Mouse (Mus musculus) left cerebral cortex, postnatal 36 days (tissue): Measurements from ENCODE around the gene Tbrg4. TPM values are rescaled to one million over a fixed set of nuclear protein-coding genes. Genes with fewer than 3 reads are reported as not detected.
"Not testable (repeated sequence)": the region's sequence is repeated elsewhere in the genome, so short reads cannot be mapped to it uniquely, and the experiment has no call there.

Source experiments
- DNase-seq, 2 experiments: peaks; one replicate each; pipeline ENCODE4 v3.0.0; 2021 to 2022; ENCODE audit warnings: low spot score in 2 of 2, mixed read lengths in 1 of 2
- intact Hi-C: fragments of 180-260 bp; cut with DNase I; formaldehyde crosslinking; loops from one replicate; pipeline ENCODE4 v1.15.1; 2025
- total RNA-seq, 2 experiments: library from RNA; stranded (reverse); gene quantifications; 2 replicates each; pipeline ENCODE4 v1.2.3; 2021

Gene Tbrg4
- 10 to 100 TPM; 48.3 to 58.7 TPM for total RNA-seq

GRCm38 (mm10) chr11:6625478-6626387 is at the start of gene Tbrg4:
Gene Tbrg4, minus strand, starts transcription at chr11:6626067.
- intact Hi-C loops, result loop anchor here (2.0 to 5.0 kb wide), 2 partner anchors 21 to 153 kb away; no protein-coding TSS in a partner anchor

GRCm38 (mm10) chr11:6675402-6675801 is 49.5 kb upstream of the Tbrg4 start:
- DNase-seq, result no peak
- intact Hi-C loops, result no loop called here

More at GRCm38 (mm10) chr11:6625478-6626387, at the start of gene Tbrg4:
- peak; percentile 95 to 96 for DNase-seq

- intact Hi-C loops, result no loop called here
- no peak for DNase-seq
These were observed 48.8 kb upstream of the Tbrg4 start for GRCm38 (mm10) chr11:6674701-6675100.

GRCm38 (mm10) chr11:6670826-6671225 is 45.0 kb upstream of the Tbrg4 start:
- DNase-seq, result no peak
- intact Hi-C loops, result no loop called here

- intact Hi-C loops, result no loop called here
These were observed 44.2 kb upstream of the Tbrg4 start for GRCm38 (mm10) chr11:6670044-6670443.

GRCm38 (mm10) chr11:6669041-6669440 is 43.2 kb upstream of the Tbrg4 start:
- DNase-seq, result no peak
- intact Hi-C loops, result no loop called here

More at GRCm38 (mm10) chr11:6670044-6670443, 44.2 kb upstream of the Tbrg4 start:
- DNase-seq, result no peak

GRCm38 (mm10) chr11:6666634-6667033 is 40.8 kb upstream of the Tbrg4 start:
- DNase-seq, result no peak
- intact Hi-C loops, result no loop called here

- DNase-seq, result no peak
- intact Hi-C loops, result no loop called here
These were observed 35.3 kb upstream of the Tbrg4 start for GRCm38 (mm10) chr11:6661206-6661605.

GRCm38 (mm10) chr11:6658271-6658670 is 32.4 kb upstream of the Tbrg4 start, which contains the start of gene Ramp3:
Gene Ramp3, plus strand, starts transcription at chr11:6658521.
- intact Hi-C loops, result loop anchor here (5.0 to 10.0 kb wide), 4 partner anchors 504 to 1747 kb away; partner anchors contain the start of gene Igfbp1
- DNase-seq, result peak in 1 of 2 experiments; percentile 26

- intact Hi-C loops, result loop anchor here (1.0 to 10.0 kb wide), 6 partner anchors 114 to 1750 kb away; partner anchors contain the start of gene Igfbp1
- DNase-seq, result peak; percentile 62 to 81
These were observed 29.0 kb upstream of the Tbrg4 start for GRCm38 (mm10) chr11:6654903-6655302.

GRCm38 (mm10) chr11:6652978-6653377 is 27.1 kb upstream of the Tbrg4 start:
- not testable (repeated sequence) for DNase-seq
- intact Hi-C loops, result loop anchor here (10.0 kb wide), 2 partner anchors 1652 to 1752 kb away; no protein-coding TSS in a partner anchor

GRCm38 (mm10) chr11:6650519-6650918 is 24.7 kb upstream of the Tbrg4 start:
- no peak for DNase-seq
- intact Hi-C loops, result loop anchor here (10.0 kb wide), 2 partner anchors 1654 to 1754 kb away; no protein-coding TSS in a partner anchor

GRCm38 (mm10) chr11:6647831-6648724 is 22.2 kb upstream of the Tbrg4 start:
- DNase-seq, result no peak
- intact Hi-C loops, result no loop called here

GRCm38 (mm10) chr11:6644566-6644965 is 18.7 kb upstream of the Tbrg4 start:
- intact Hi-C loops, result no loop called here
- no peak for DNase-seq

- intact Hi-C loops, result no loop called here
- no peak for DNase-seq
These were observed 13.2 kb upstream of the Tbrg4 start for GRCm38 (mm10) chr11:6639072-6639471.

- intact Hi-C loops, result no loop called here
- DNase-seq, result no peak
These were observed 12.7 kb upstream of the Tbrg4 start, which contains the start of gene Wap for GRCm38 (mm10) chr11:6638537-6638936. Gene Wap, minus strand, starts transcription at chr11:6638637.

- DNase-seq, result no peak
- intact Hi-C loops, result no loop called here
These were observed 10.3 kb upstream of the Tbrg4 start for GRCm38 (mm10) chr11:6636150-6636549.

GRCm38 (mm10) chr11:6629655-6630054 is 3.8 kb upstream of the Tbrg4 start:
- intact Hi-C loops, result loop anchor here (5.0 kb wide), 1 partner anchor 157 kb away; no protein-coding TSS in a partner anchor

GRCm38 (mm10) chr11:6628568-6628967 is 2.7 kb upstream of the Tbrg4 start:
- intact Hi-C loops, result loop anchor here (5.0 kb wide), 1 partner anchor 156 kb away; no protein-coding TSS in a partner anchor
- DNase-seq, result no peak

More at GRCm38 (mm10) chr11:6629655-6630054, 3.8 kb upstream of the Tbrg4 start:
- no peak for DNase-seq
